Mouse (Mus musculus) lung, adult 2 months (tissue): Measurements from ENCODE around the gene Sgpp1.

Experiments
- CTCF ChIP-seq: fragments of 200-500 bp; IDR thresholded peaks from 2 replicates; pipeline ENCODE4 v1.5.1; 2011; ENCODE audit warnings: mild to moderate bottlenecking, low read length, control low read depth; ENCODE audit not compliant: insufficient read depth
- POLR2A ChIP-seq: fragments of 200-500 bp; IDR thresholded peaks from 2 replicates; pipeline ENCODE4 v1.6.1; 2011; ENCODE audit warnings: low read depth, mild to moderate bottlenecking, control low read depth, low read length, borderline replicate concordance; ENCODE audit errors: extremely low read depth

DNA sequence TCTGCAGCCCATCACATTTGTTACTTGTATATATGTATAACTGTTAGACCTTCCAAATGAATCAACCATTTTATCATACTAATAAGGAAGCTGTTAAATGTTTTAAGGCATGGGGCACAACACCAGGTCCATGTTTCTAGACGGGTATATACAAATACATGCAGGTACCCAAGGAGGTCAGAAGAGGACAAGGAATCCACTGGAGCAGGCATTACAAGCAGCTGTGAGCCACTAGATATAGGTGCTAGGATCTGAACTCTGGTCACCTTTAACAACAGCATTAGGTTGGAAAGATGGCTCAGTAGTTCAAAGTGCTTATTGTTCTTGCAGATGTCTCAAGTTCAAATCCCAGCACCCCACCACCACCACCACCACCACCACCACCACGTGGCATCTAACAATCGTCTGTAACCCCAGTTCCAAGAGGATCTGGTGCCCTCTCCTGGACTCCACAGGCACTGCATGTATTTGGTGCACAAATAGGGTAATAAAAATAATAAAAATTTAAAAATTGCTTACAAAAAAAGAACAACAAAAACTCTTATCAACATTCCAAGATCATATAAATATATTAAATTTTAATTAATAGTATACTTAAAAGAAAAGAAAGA, 37.0 kb upstream of the Sgpp1 start:
- peak; percentile 66 for TF ChIP-seq CTCF
- no peak for TF ChIP-seq POLR2A
